Mouse (Mus musculus) testis, adult 2 months (tissue): ENCODE measurements around the gene Gstt4.

ENCODE experiments used
- CTCF ChIP-seq: fragments of 200-500 bp; IDR thresholded peaks from 2 replicates; pipeline ENCODE4 v1.5.1; 2012; ENCODE audit warnings: low read depth, mild to moderate bottlenecking, inconsistent platforms, low read length, moderate library complexity; ENCODE audit not compliant: control insufficient read depth, insufficient read depth, insufficient replicate concordance
- POLR2A ChIP-seq: fragments of 200-500 bp; IDR thresholded peaks from 2 replicates; pipeline ENCODE4 v1.6.1; 2012; ENCODE audit warnings: low read depth, mild to moderate bottlenecking, inconsistent platforms, low read length, moderate library complexity; ENCODE audit not compliant: control insufficient read depth

DNA sequence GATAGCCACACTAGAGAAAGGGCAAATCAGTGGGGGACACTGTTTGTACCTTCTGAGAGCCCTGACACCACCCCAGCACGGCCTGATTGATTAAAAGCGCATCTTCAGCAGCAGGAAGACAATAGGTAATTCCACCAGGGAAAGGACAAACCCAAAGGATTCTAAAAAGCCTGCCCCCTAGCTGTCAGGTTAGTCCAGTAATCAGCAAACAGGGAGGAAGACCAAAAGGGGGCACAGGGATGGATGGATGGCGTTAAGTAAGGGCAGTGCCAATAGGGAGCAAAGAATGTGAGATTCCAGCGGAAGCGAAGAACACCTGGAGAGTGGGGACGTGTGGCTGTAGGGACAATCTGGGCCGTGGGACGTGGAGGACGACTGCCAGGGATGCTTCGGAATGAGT lies 3.7 kb downstream of the Gstt4 start:
- TF ChIP-seq CTCF, result no peak
- TF ChIP-seq POLR2A, result no peak
